In genomic region chr8:3221047-3221959, GRCm38 (mm10) we compare ENCODE assay signal across 8 mouse cellular contexts. TPM values are rescaled to one million over a fixed set of nuclear protein-coding genes. Genes with fewer than 3 reads are reported as not detected.
A peak's percentile ranks its signal among the peaks of the same experiment; 100 is the strongest.
DNase-seq lines count a peak whose midpoint lies in the region; ATAC-seq and TF ChIP-seq lines count a peak whose summit lies in the region.

No protein-coding gene starts in this region.

- no peaks in the 10 kb centered on the region for H3K27me3 ChIP-seq in lung, embryonic 14.5 days (ENCODE audit: insufficient read depth, low read length)

- H3K36me3 ChIP-seq in lung, embryonic 14.5 days (ENCODE audit: insufficient read depth): no peaks in the 10 kb centered on the region

- 1% methylated on average over 43 of the region's 43 CpGs for WGBS in lung, embryonic 14.5 days

- DNase-seq in MN1 (ENCODE audit: low spot score): peak; percentile 99
- peak; percentile 76 for DNase-seq in cerebellum, adult 8-10 months
- peak; percentile 96 for DNase-seq in forelimb bud, embryonic 11.5 days (ENCODE audit: low read depth, low spot score)
- peak; percentile 84 to 87 for DNase-seq in layer of hippocampus, adult 8-10 months (ENCODE audit: low spot score in 2 of 2)
- DNase-seq in lung, embryonic 14.5 days: peak; percentile 98
- DNase-seq in testis, postnatal 14 days (ENCODE audit: low spot score): peak; percentile 88

- H3K4me2 ChIP-seq in lung, embryonic 14.5 days: peak overlapping the region; percentile 85

- peak; percentile 40 for TF ChIP-seq CTCF in lung, embryonic 14.5 days (IDR thresholded peaks at IDR 0.05; ENCODE audit: low read depth)

- H3K9ac ChIP-seq in lung, embryonic 14.5 days: peak overlapping the region; percentile 68

- H3K27ac ChIP-seq in lung, embryonic 14.5 days (ENCODE audit: low read depth): peak overlapping the region; percentile 94

- H3K4me1 ChIP-seq in lung, embryonic 14.5 days (ENCODE audit: insufficient read depth): peaks cover 12% of the 10 kb centered on the region; the same call in 1 of the 2 replicates

- peak; percentile 95 to 97 for ATAC-seq in hematopoietic stem cell, adult 5-6 weeks (replicated peaks in 1 of 2; ENCODE audit: insufficient read depth in 1 of 2, low FRiP score in 2 of 2, low TSS enrichment in 1 of 2, low read depth in 1 of 2, poor library complexity in 2 of 2, severe bottlenecking in 2 of 2)
- ATAC-seq in lung, embryonic 14.5 days (ENCODE audit: insufficient read depth): peak; percentile 99
- peak; percentile 95 for ATAC-seq in neutrophil, adult 5-6 weeks (ENCODE audit: extremely low read depth, insufficient number of reproducible peaks, low FRiP score, poor library complexity, severe bottlenecking)

- no peaks in the 10 kb centered on the region for H3K9me3 ChIP-seq in lung, embryonic 14.5 days (ENCODE audit: low read depth, low read length)

- H3K4me3 ChIP-seq in lung, embryonic 14.5 days (ENCODE audit: low read depth, low read length): peak overlapping the region; percentile 50

RNA-seq across cellular contexts. Expression of gene Insr, which starts 58.1 kb away (rescaled TPM):
- 15.3 and 19.0 TPM in 2 replicates for total RNA-seq in hematopoietic stem cell, adult 5-6 weeks (2017)
- total RNA-seq in layer of hippocampus, adult 8-10 months (2022): 10 to 100 TPM; 49.8 to 58.2 (median 50.7) TPM
- 35.5 and 39.4 TPM in 2 replicates for polyA plus RNA-seq in lung, embryonic 14.5 days (2014; fragmentation: Nextera tagmentation; extraction: Ambion mirVana)
- total RNA-seq in neutrophil, adult 5-6 weeks (2017): 28.7 and 32.2 TPM in 2 replicates

Comparison
In these comparisons a context has a peak if more than half of its experiments do, and no peak if none do; other contexts are left out.
1. Peak in every context shown above with its lines: DNase-seq, ATAC-seq, H3K4me3 ChIP-seq and H3K27ac ChIP-seq.